Mouse (Mus musculus) embryonic facial prominence, embryonic 15.5 days (tissue): Measurements from ENCODE around the gene Dop1b. TPM values are rescaled to one million over a fixed set of nuclear protein-coding genes. Genes with fewer than 3 reads are reported as not detected.
A peak's percentile ranks its signal among the peaks of the same experiment; 100 is the strongest.
"Not testable (repeated sequence)": the region's sequence is repeated elsewhere in the genome, so short reads cannot be mapped to it uniquely, and the experiment has no call there.

Source experiments
- ATAC-seq: fragments of 200-750 bp; cut with Nextera tagmentation; 2 replicates; pipeline ENCODE4 v1.8.0; 2017; ENCODE audit warnings: low read depth, moderate TSS enrichment; ENCODE audit not compliant: insufficient number of reproducible peaks, low FRiP score, low TSS enrichment
- H3K27ac ChIP-seq: fragments of 300-500 bp; sonication (generic); replicated peaks from 2 replicates; pipeline ENCODE4 v1.5.1; 2015; ENCODE audit warnings: mild to moderate bottlenecking, inconsistent platforms
- H3K27me3 ChIP-seq: fragments of 300-500 bp; sonication (generic); 2 replicates; pipeline ENCODE4 v1.6.1; 2015; ENCODE audit warnings: inconsistent platforms
- H3K36me3 ChIP-seq: fragments of 300-500 bp; sonication (generic); 2 replicates; pipeline ENCODE4 v1.6.1; 2015; ENCODE audit warnings: mild to moderate bottlenecking, inconsistent platforms
- H3K4me1 ChIP-seq: fragments of 300-500 bp; sonication (generic); 2 replicates; pipeline ENCODE4 v1.6.1; 2015; ENCODE audit warnings: inconsistent platforms
- H3K4me2 ChIP-seq: fragments of 300-500 bp; sonication (generic); replicated peaks from 2 replicates; pipeline ENCODE4 v1.6.1; 2015; ENCODE audit warnings: mild to moderate bottlenecking, inconsistent platforms
- H3K4me3 ChIP-seq: fragments of 300-500 bp; sonication (generic); replicated peaks from 2 replicates; pipeline ENCODE4 v1.5.1; 2015; ENCODE audit warnings: mild to moderate bottlenecking, inconsistent platforms
- H3K9ac ChIP-seq: fragments of 300-500 bp; sonication (generic); 2 replicates; pipeline ENCODE4 v1.6.1; 2015; ENCODE audit warnings: inconsistent platforms
- H3K9me3 ChIP-seq: fragments of 300-500 bp; sonication (generic); replicated peaks from 2 replicates; pipeline ENCODE4 v1.6.1; 2016; ENCODE audit warnings: inconsistent platforms
- WGBS: fragments of 180-500 bp; shearing (Covaris S2); methylation state at CpG from one replicate; pipeline ENCODE4 v1.1.7; 2015; 5-methylcytosine and 5-hydroxymethylcytosine counted together
- polyA plus RNA-seq: library from polyadenylated mRNA; unstranded; fragments of >200 nt; fragmentation: Nextera tagmentation; extraction: Ambion mirVana; gene quantifications from 2 replicates; pipeline ENCODE4 v1.2.1, GENCODE M21; 2015

The Dop1b gene
- polyA plus RNA-seq, 1 experiment from 2014 or later, result 17.3 TPM

- Histone ChIP-seq H3K4me3 (no peak overlapping the region), H3K4me2 (no peak overlapping the region), H3K4me1 (no peaks in the 10 kb centered on the region), H3K27ac (no peak overlapping the region), H3K9me3 (no peaks in the 10 kb centered on the region), H3K27me3 (no peaks in the 10 kb centered on the region), H3K36me3 (peaks cover 43% of the 10 kb centered on the region), H3K9ac (no peak overlapping the region)
- ATAC-seq, result no peak
- 75% methylated on average over 5 of the region's 5 CpGs for WGBS
These were observed 44.9 kb downstream of the Dop1b start for GRCm38 (mm10) chr16:93756622-93757021.

GRCm38 (mm10) chr16:93763378-93763777, 51.7 kb downstream of the Dop1b start:
- H3K9ac ChIP-seq, result no peak overlapping the region
- peaks cover 35% of the 10 kb centered on the region; the same call in 1 of the 2 replicates for H3K36me3 ChIP-seq
- H3K27me3 ChIP-seq, result no peaks in the 10 kb centered on the region
- H3K27ac ChIP-seq, result no peak overlapping the region
- ATAC-seq, result no peak
- WGBS, result 70% methylated on average over 6 of the region's 6 CpGs
- no peaks in the 10 kb centered on the region for H3K9me3 ChIP-seq
- no peak overlapping the region for H3K4me2 ChIP-seq
- no peak overlapping the region for H3K4me3 ChIP-seq
- H3K4me1 ChIP-seq, result no peaks in the 10 kb centered on the region

- Histone ChIP-seq H3K4me2 (no peak overlapping the region), H3K27ac (no peak overlapping the region), H3K36me3 (peaks cover 39% of the 10 kb centered on the region; the same call in 1 of the 2 replicates), H3K4me1 (no peaks in the 10 kb centered on the region), H3K9ac (no peak overlapping the region), H3K4me3 (no peak overlapping the region), H3K9me3 (no peaks in the 10 kb centered on the region), H3K27me3 (no peaks in the 10 kb centered on the region)
- 61% methylated on average over 4 of the region's 4 CpGs for WGBS
- ATAC-seq, result no peak
These were observed 52.9 kb downstream of the Dop1b start for GRCm38 (mm10) chr16:93764597-93764996.

GRCm38 (mm10) chr16:93766956-93767355, 55.3 kb downstream of the Dop1b start:
- H3K9me3 ChIP-seq, result no peaks in the 10 kb centered on the region
- no peak overlapping the region for H3K4me2 ChIP-seq
- H3K4me3 ChIP-seq, result no peak overlapping the region
- H3K9ac ChIP-seq, result no peak overlapping the region
- H3K27me3 ChIP-seq, result no peaks in the 10 kb centered on the region
- H3K27ac ChIP-seq, result no peak overlapping the region
- H3K36me3 ChIP-seq, result peaks cover 39% of the 10 kb centered on the region
- 0 out of 2 replicates have a peak, but pooled peaks cover 7% of the 10 kb centered on the region for H3K4me1 ChIP-seq
- WGBS, result 45% methylated on average over 4 of the region's 4 CpGs
- ATAC-seq, result no peak

- H3K4me2 ChIP-seq, result no peak overlapping the region
- no peak for ATAC-seq
- peaks cover 35% of the 10 kb centered on the region for H3K36me3 ChIP-seq
- no peaks in the 10 kb centered on the region for H3K9me3 ChIP-seq
- H3K27me3 ChIP-seq, result no peaks in the 10 kb centered on the region
- 49% methylated on average over 6 of the region's 6 CpGs for WGBS
- 0 out of 2 replicates have a peak, but pooled peaks cover 7% of the 10 kb centered on the region for H3K4me1 ChIP-seq
- no peak overlapping the region for H3K27ac ChIP-seq
- no peak overlapping the region for H3K9ac ChIP-seq
- no peak overlapping the region for H3K4me3 ChIP-seq
These were observed 55.8 kb downstream of the Dop1b start for GRCm38 (mm10) chr16:93767548-93767947.

DNA sequence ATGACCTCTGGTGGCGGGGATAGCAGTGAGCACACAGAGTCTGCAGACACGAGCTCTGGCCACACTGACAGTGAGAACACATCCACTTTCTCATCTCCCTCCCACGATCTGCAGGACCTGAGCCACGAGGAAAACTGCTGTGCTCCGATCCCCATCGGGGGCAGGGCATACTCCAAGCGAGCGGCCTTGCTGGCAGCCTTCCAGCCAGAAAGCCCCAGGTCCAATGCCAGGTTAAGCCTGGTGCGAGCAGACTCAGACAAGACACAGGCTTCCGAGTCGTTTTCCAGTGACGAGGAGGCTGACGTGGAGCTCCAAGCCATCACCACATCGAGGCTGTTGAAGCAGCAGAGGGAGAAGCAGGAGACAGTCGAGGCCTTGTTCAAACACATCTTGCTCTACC, 57.9 kb downstream of the Dop1b start:
- no peak overlapping the region for H3K27ac ChIP-seq
- H3K4me2 ChIP-seq, result no peak overlapping the region
- ATAC-seq, result no peak

GRCm38 (mm10) chr16:93770271-93770926, 58.7 kb downstream of the Dop1b start:
- Histone ChIP-seq H3K36me3 (peaks cover 27% of the 10 kb centered on the region), H3K9me3 (no peaks in the 10 kb centered on the region), H3K27me3 (no peaks in the 10 kb centered on the region), H3K4me3 (no peak overlapping the region), H3K9ac (no peak overlapping the region), H3K27ac (no peak overlapping the region), H3K4me1 (0 out of 2 replicates have a peak, but pooled peaks cover 7% of the 10 kb centered on the region), H3K4me2 (no peak overlapping the region)
- ATAC-seq, result peak; percentile 63
- 67% methylated on average over 32 of the region's 32 CpGs for WGBS

More for the DNA sequence above, 57.9 kb downstream of the Dop1b start:
- 0 out of 2 replicates have a peak, but pooled peaks cover 7% of the 10 kb centered on the region for H3K4me1 ChIP-seq
- no peak overlapping the region for H3K9ac ChIP-seq
- H3K36me3 ChIP-seq, result peaks cover 29% of the 10 kb centered on the region
- H3K9me3 ChIP-seq, result no peaks in the 10 kb centered on the region
- H3K27me3 ChIP-seq, result no peaks in the 10 kb centered on the region
- 67% methylated on average over 15 of the region's 15 CpGs for WGBS
- H3K4me3 ChIP-seq, result no peak overlapping the region

GRCm38 (mm10) chr16:93774658-93775057, 63.0 kb downstream of the Dop1b start:
- H3K9me3 ChIP-seq, result no peaks in the 10 kb centered on the region
- H3K9ac ChIP-seq, result no peak overlapping the region
- peaks cover 13% of the 10 kb centered on the region; the same call in 1 of the 2 replicates for H3K4me1 ChIP-seq
- WGBS, result 84% methylated on average over 5 of the region's 5 CpGs
- H3K4me3 ChIP-seq, result no peak overlapping the region
- no peak overlapping the region for H3K27ac ChIP-seq
- ATAC-seq, result no peak
- H3K4me2 ChIP-seq, result no peak overlapping the region
- peaks cover 13% of the 10 kb centered on the region for H3K36me3 ChIP-seq
- no peaks in the 10 kb centered on the region for H3K27me3 ChIP-seq

GRCm38 (mm10) chr16:93776468-93776867, 64.8 kb downstream of the Dop1b start:
- 75% methylated on average over 5 of the region's 5 CpGs for WGBS
- Histone ChIP-seq H3K4me2 (no peak overlapping the region), H3K27me3 (no peaks in the 10 kb centered on the region), H3K4me3 (no peak overlapping the region), H3K9ac (no peak overlapping the region), H3K27ac (no peak overlapping the region), H3K36me3 (peaks cover 7% of the 10 kb centered on the region; the same call in 1 of the 2 replicates), H3K9me3 (no peaks in the 10 kb centered on the region), H3K4me1 (peaks cover 13% of the 10 kb centered on the region; the same call in 1 of the 2 replicates)
- ATAC-seq, result no peak

DNA sequence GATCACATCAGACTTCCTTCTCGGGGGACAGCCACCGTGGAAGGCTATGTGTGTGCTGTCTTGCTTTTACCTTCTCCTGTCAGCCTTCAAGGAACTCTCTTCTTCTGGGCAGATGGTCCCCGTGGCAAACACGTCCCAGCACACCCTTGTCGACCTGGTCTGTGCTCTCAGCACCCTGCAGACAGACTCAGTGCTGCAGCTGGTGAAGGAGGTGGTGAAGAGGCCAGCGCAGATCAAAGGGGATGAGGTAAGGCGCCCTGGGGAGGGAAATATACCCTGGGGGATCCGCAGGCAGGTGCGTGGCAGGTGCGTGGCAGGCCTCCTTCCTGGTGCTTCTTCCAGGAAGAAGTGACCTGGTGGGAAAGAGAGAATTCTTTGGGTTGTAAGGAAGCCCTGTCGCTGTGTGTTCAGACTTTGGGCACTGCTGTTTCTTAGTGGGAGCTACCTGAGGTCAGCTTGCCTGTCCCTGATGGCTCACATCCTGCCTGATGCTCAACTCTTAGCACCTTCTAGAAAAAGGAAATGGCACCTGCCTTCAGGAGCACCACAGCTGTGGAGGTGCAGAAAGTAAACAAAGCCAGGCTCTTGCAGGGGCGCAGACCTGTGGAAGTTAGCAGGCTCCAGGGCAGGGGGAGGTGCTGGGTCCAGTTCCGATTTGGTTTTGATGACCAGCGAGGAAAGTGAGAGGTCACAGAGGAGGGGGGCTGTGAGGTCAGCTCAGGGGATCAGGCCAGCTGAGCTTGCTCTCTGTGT, 65.7 kb downstream of the Dop1b start:
- Histone ChIP-seq H3K27ac (no peak overlapping the region), H3K9ac (no peak overlapping the region), H3K4me3 (no peak overlapping the region), H3K36me3 (peaks cover 7% of the 10 kb centered on the region; the same call in 1 of the 2 replicates), H3K4me2 (no peak overlapping the region), H3K4me1 (peaks cover 15% of the 10 kb centered on the region; the same call in 1 of the 2 replicates), H3K9me3 (no peaks in the 10 kb centered on the region), H3K27me3 (no peaks in the 10 kb centered on the region)
- no peak for ATAC-seq
- 55% methylated on average over 14 of the region's 14 CpGs for WGBS

- H3K27me3 ChIP-seq, H3K36me3 ChIP-seq: not testable (repeated sequence)
- WGBS, result 81% methylated on average over 4 of the region's 4 CpGs
These were observed 66.7 kb downstream of the Dop1b start for GRCm38 (mm10) chr16:93778393-93778792.

More at GRCm38 (mm10) chr16:93778393-93778792, 66.7 kb downstream of the Dop1b start:
- not testable (repeated sequence) for H3K9me3 ChIP-seq, H3K9ac ChIP-seq, H3K27ac ChIP-seq, H3K4me3 ChIP-seq, ATAC-seq, H3K4me2 ChIP-seq
- H3K4me1 ChIP-seq, result peaks cover 15% of the 10 kb centered on the region; the same call in 1 of the 2 replicates
